Comparison of ENCODE assay signal across 22 mouse cellular contexts in the genomic region with DNA sequence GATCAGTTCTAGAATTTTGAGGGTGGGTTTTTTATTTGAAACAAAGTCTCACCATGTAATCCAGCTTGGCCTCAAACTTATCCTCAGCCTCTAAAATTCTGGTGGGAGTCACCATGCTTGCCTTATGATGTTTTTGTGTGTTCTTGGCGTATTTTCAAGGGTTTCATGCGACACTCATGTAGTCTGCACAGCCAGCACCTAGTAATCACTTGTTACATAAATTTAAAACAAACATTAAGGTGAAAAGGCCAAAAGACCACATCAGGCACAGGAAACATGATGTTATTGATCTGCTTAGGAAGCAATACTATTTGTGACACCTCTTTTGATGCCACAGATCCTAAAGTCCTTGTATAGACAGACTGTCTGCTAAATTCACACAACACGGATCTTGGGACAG. TPM values are rescaled to one million over a fixed set of nuclear protein-coding genes. Genes with fewer than 3 reads are reported as not detected.
DNase-seq lines count a peak whose midpoint lies in the region; ATAC-seq and TF ChIP-seq lines count a peak whose summit lies in the region.
"Had no signal": no experiment of that assay in that cellular context is flagged by ENCODE, and none has a peak within 500 bp of the region (broad histone marks: within the 10 kb centered on the region; RNA-seq: fewer than 3 reads in every experiment).

No protein-coding gene starts in this region.

- H3K4me2 ChIP-seq in liver, postnatal 0 days (ENCODE audit: low read depth, low read length): no peak overlapping the region
- no peak overlapping the region for H3K4me2 ChIP-seq in liver, embryonic 12.5 days
- H3K4me2 ChIP-seq in lung, embryonic 15.5 days: no peak overlapping the region
- H3K4me2 ChIP-seq in lung, postnatal 0 days (replicated peaks; ENCODE audit: low read depth, low read length): no peak overlapping the region
- H3K4me2 ChIP-seq: embryonic facial prominence, embryonic 13.5 days; embryonic facial prominence, embryonic 15.5 days; forebrain, embryonic 12.5 days had no signal

- no peak for TF ChIP-seq POLR2A in lung, adult 2 months (IDR thresholded peaks at IDR 0.05; ENCODE audit: borderline replicate concordance, extremely low read depth, low read depth, low read length)

- H3K4me3 ChIP-seq in liver, postnatal 0 days (ENCODE audit: low read depth, low read length): no peak overlapping the region
- H3K4me3 ChIP-seq in liver, embryonic 12.5 days: no peak overlapping the region
- no peak overlapping the region for H3K4me3 ChIP-seq in lung, embryonic 15.5 days
- no peak overlapping the region for H3K4me3 ChIP-seq in lung, postnatal 0 days (ENCODE audit: low read depth, low read length)
- H3K4me3 ChIP-seq in lung, adult 2 months (replicated peaks; ENCODE audit: extremely low read depth, low read depth, low read length): no peak overlapping the region
- H3K4me3 ChIP-seq: embryonic facial prominence, embryonic 13.5 days; embryonic facial prominence, embryonic 15.5 days; erythroblast, embryonic 14.5 days; forebrain, embryonic 10.5 days; forebrain, embryonic 12.5 days had no signal

- no peaks in the 10 kb centered on the region for H3K27me3 ChIP-seq in liver, postnatal 0 days (ENCODE audit: insufficient read depth, low read length)
- H3K27me3 ChIP-seq in liver, embryonic 12.5 days (replicated peaks): no peaks in the 10 kb centered on the region
- H3K27me3 ChIP-seq in lung, embryonic 15.5 days: no peaks in the 10 kb centered on the region
- H3K27me3 ChIP-seq in lung, postnatal 0 days (replicated peaks; ENCODE audit: insufficient read depth, low read length): no peaks in the 10 kb centered on the region
- H3K27me3 ChIP-seq: embryonic facial prominence, embryonic 13.5 days; embryonic facial prominence, embryonic 15.5 days; forebrain, embryonic 12.5 days had no signal

- no peaks in the 10 kb centered on the region for H3K9me3 ChIP-seq in liver, postnatal 0 days (ENCODE audit: low read length)
- H3K9me3 ChIP-seq in liver, embryonic 12.5 days (replicated peaks): no peaks in the 10 kb centered on the region
- no peaks in the 10 kb centered on the region for H3K9me3 ChIP-seq in lung, embryonic 15.5 days
- H3K9me3 ChIP-seq in lung, postnatal 0 days (ENCODE audit: low read length): no peaks in the 10 kb centered on the region
- H3K9me3 ChIP-seq: embryonic facial prominence, embryonic 13.5 days; embryonic facial prominence, embryonic 15.5 days; forebrain, embryonic 10.5 days; forebrain, embryonic 12.5 days had no signal

- 69% methylated on average over 3 of the region's 3 CpGs for WGBS in liver, postnatal 0 days (ENCODE audit: insufficient replicate concordance)
- WGBS in liver, embryonic 12.5 days (ENCODE audit: insufficient replicate concordance): 81% methylated on average over 3 of the region's 3 CpGs
- 40% methylated on average over 3 of the region's 3 CpGs for WGBS in lung, embryonic 15.5 days
- 50% methylated on average over 3 of the region's 3 CpGs for WGBS in lung, postnatal 0 days
- WGBS in lung, adult 2 months: 70% methylated on average over 3 of the region's 3 CpGs

- no peak for DNase-seq in liver, postnatal 0 days
- no peak for DNase-seq in lung, postnatal 4 days
- no peak for DNase-seq in lung, postnatal 0 days (ENCODE audit: low spot score)
- DNase-seq in lung, adult 2 months: no peak
- DNase-seq: adrenal gland, adult 2 months; adrenal gland, postnatal 10 days; adrenal gland, postnatal 25 days; cerebellum, adult 11 months; cerebellum, adult 18-20 months; cerebellum, adult 8-10 months; cerebellum, adult 9-11 months; cerebellum, postnatal 14 days; cerebellum, postnatal 36 days; embryo, embryonic 11 days had no signal

- ATAC-seq in liver, postnatal 0 days: peak; percentile 48; the same call in 1 of the 2 replicates
- ATAC-seq in liver, embryonic 12.5 days: no peak
- peak; percentile 87 for ATAC-seq in lung, embryonic 15.5 days (ENCODE audit: borderline replicate concordance, extremely low read depth, low FRiP score, low TSS enrichment)
- peak; percentile 35; the same call in 1 of the 2 replicates for ATAC-seq in lung, postnatal 0 days
- ATAC-seq: forebrain, embryonic 14.5 days had no signal

- peaks cover 36% of the 10 kb centered on the region for H3K36me3 ChIP-seq in liver, postnatal 0 days (replicated peaks; ENCODE audit: insufficient read depth, low read length)
- H3K36me3 ChIP-seq in liver, embryonic 12.5 days: peaks cover 81% of the 10 kb centered on the region
- H3K36me3 ChIP-seq in lung, embryonic 15.5 days: peaks cover 22% of the 10 kb centered on the region; the same call in 1 of the 2 replicates
- peaks cover 36% of the 10 kb centered on the region for H3K36me3 ChIP-seq in lung, postnatal 0 days (ENCODE audit: insufficient read depth, low read length)

- no peaks in the 10 kb centered on the region for H3K4me1 ChIP-seq in liver, postnatal 0 days (ENCODE audit: insufficient read depth)
- no peaks in the 10 kb centered on the region for H3K4me1 ChIP-seq in liver, embryonic 12.5 days
- peaks cover 4% of the 10 kb centered on the region; the same call in 1 of the 2 replicates for H3K4me1 ChIP-seq in lung, embryonic 15.5 days
- no peaks in the 10 kb centered on the region for H3K4me1 ChIP-seq in lung, postnatal 0 days (ENCODE audit: insufficient read depth, low read depth, low read length)
- no peaks in the 10 kb centered on the region for H3K4me1 ChIP-seq in lung, adult 2 months (ENCODE audit: control insufficient read depth, insufficient read depth, low read length)
- H3K4me1 ChIP-seq: embryonic facial prominence, embryonic 13.5 days; embryonic facial prominence, embryonic 15.5 days; forebrain, embryonic 10.5 days; forebrain, embryonic 12.5 days had no signal

- no peak overlapping the region for H3K27ac ChIP-seq in liver, postnatal 0 days (ENCODE audit: low read depth)
- H3K27ac ChIP-seq in liver, embryonic 12.5 days: no peak overlapping the region
- no peak overlapping the region for H3K27ac ChIP-seq in lung, embryonic 15.5 days
- no peak overlapping the region for H3K27ac ChIP-seq in lung, postnatal 0 days (ENCODE audit: low read length)
- H3K27ac ChIP-seq: embryonic facial prominence, embryonic 13.5 days; embryonic facial prominence, embryonic 15.5 days; forebrain, embryonic 10.5 days; forebrain, embryonic 12.5 days had no signal

- no peak overlapping the region for H3K9ac ChIP-seq in liver, postnatal 0 days (replicated peaks)
- no peak overlapping the region for H3K9ac ChIP-seq in liver, embryonic 12.5 days
- no peak overlapping the region for H3K9ac ChIP-seq in lung, embryonic 15.5 days
- no peak overlapping the region for H3K9ac ChIP-seq in lung, postnatal 0 days (replicated peaks; ENCODE audit: low read depth)
- H3K9ac ChIP-seq: embryonic facial prominence, embryonic 13.5 days; embryonic facial prominence, embryonic 15.5 days; forebrain, embryonic 12.5 days had no signal

- no peak for TF ChIP-seq CTCF in liver, postnatal 0 days (IDR thresholded peaks at IDR 0.05; ENCODE audit: low read depth)
- TF ChIP-seq CTCF in lung, postnatal 0 days (IDR thresholded peaks at IDR 0.05): no peak
- TF ChIP-seq CTCF in lung, adult 2 months (IDR thresholded peaks at IDR 0.05; ENCODE audit: insufficient read depth, low read length): no peak

- no peak for TF ChIP-seq EP300 in liver, postnatal 0 days (IDR thresholded peaks at IDR 0.05; ENCODE audit: low read depth)
- no peak for TF ChIP-seq EP300 in lung, postnatal 0 days (IDR thresholded peaks at IDR 0.05)

RNA-seq across cellular contexts. Expression of a gene that starts 33.8 kb away (rescaled TPM):
- 3.0 and 3.5 TPM in 2 replicates for polyA plus RNA-seq in liver, postnatal 0 days (2015; fragmentation: Nextera tagmentation; extraction: Ambion mirVana)
- polyA plus RNA-seq in liver, embryonic 12.5 days (2016; fragmentation: Nextera tagmentation; extraction: Ambion mirVana): 5.6 and 6.6 TPM in 2 replicates
- polyA plus RNA-seq in lung, embryonic 15.5 days (2015; fragmentation: Nextera tagmentation; extraction: Ambion mirVana): 7.8 and 9.3 TPM in 2 replicates
- polyA plus RNA-seq in lung, postnatal 0 days (2015; fragmentation: Nextera tagmentation; extraction: Ambion mirVana): 9.6 and 10.6 TPM in 2 replicates
- 22.9 and 29.3 TPM in 2 replicates for polyA plus RNA-seq in lung, adult 2 months (2012; rRNA removed)

RNA-seq across cellular contexts. Expression of a gene that starts 33.9 kb away (rescaled TPM):
- 4.1 TPM in 2 replicates for polyA plus RNA-seq in liver, postnatal 0 days (2015; fragmentation: Nextera tagmentation; extraction: Ambion mirVana)
- 4.9 and 5.0 TPM in 2 replicates for polyA plus RNA-seq in liver, embryonic 12.5 days (2016; fragmentation: Nextera tagmentation; extraction: Ambion mirVana)
- 4.9 and 6.3 TPM in 2 replicates for polyA plus RNA-seq in lung, embryonic 15.5 days (2015; fragmentation: Nextera tagmentation; extraction: Ambion mirVana)
- 7.1 and 7.2 TPM in 2 replicates for polyA plus RNA-seq in lung, postnatal 0 days (2015; fragmentation: Nextera tagmentation; extraction: Ambion mirVana)
- polyA plus RNA-seq in lung, adult 2 months (2012; rRNA removed): 4.9 and 5.2 TPM in 2 replicates
